Mouse (Mus musculus): Measurements from ENCODE around the gene Rsg1. TPM values are rescaled to one million over a fixed set of nuclear protein-coding genes. Genes with fewer than 3 reads are reported as not detected.

Rsg1 gene
- total and polyA plus RNA-seq, 2 experiments from 2014 or later = 1.3 TPM; not detected in 1

DNA sequence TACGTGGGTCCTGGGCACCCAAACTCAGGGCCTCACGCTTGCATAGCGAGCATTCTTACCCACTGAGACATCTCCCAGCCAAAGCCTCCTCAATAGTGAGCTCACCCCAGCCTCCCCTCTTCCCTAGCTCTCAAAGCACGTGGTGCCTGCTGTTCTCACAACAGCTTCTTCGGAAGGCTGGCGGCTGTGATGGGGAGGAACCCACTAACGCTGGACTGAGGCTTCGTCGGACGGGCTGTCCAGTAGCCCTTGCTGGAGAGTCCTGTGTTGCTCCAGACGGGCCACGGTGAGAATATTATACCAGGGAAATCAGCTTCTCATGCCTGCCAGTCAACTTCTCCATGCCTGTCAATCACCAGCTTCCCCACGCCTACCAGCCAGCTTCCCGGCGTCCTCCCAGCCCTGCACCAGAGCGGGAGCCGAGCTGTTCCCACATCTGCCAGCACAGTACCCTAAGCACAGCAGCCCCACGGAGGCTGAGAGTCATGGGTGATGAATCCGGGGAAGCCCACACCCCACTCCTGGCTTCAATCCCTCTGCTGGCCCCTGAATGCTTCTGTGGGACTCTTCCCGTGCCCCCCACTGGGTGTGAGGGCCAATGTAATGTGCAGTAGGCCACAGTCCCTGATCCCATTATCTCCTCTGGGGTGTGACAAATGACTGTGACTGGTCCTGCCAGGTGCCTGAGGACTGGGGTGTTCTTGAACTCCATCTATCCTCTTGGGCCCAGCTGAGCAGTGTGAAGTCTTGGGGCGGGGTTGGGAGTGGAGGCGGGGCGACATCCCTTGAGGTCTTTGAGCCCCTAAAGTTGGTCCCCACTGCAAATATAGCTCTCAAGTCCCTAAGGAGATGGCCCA lies 61.0 kb downstream of the Rsg1 start:
- Histone ChIP-seq H3K27ac (ENCODE audit: low read depth) (no peak overlapping the region), H3K4me3 (ENCODE audit: low read depth, low read length) (no peak overlapping the region), H3K36me3 (replicated peaks; ENCODE audit: control insufficient read depth, insufficient read depth, low read length) (no peaks in the 10 kb centered on the region), H3K4me1 (ENCODE audit: control insufficient read depth, insufficient read depth) (peaks cover 5% of the 10 kb centered on the region), H3K9me3 (replicated peaks; ENCODE audit: control insufficient read depth, low read length) (no peaks in the 10 kb centered on the region), H3K9ac (replicated peaks; ENCODE audit: low read depth, low read length) (no peak overlapping the region), H3K27me3 (ENCODE audit: control insufficient read depth, insufficient read depth, low read length) (no peaks in the 10 kb centered on the region), H3K4me2 (ENCODE audit: low read depth, low read length) (no peak overlapping the region)
- 44% methylated on average over 23 of the region's 23 CpGs for WGBS
- no peak for ATAC-seq (ENCODE audit: insufficient read depth, low read depth)
- TF ChIP-seq CTCF (IDR thresholded peaks at IDR 0.05; ENCODE audit: low read depth) (no peak), EP300 (IDR thresholded peaks at IDR 0.05; ENCODE audit: low read depth) (no peak)
- DNase-seq (ENCODE audit: low spot score) = no peak

Other genes with a start within 250 kb of the Rsg1 start
- gene Atp13a2, start 227.1 kb upstream of the Rsg1 start, total RNA-seq (2014; rRNA removed; ENCODE audit: low replicate concordance) = 45.8 and 47.7 TPM in 2 replicates
- 18.8 and 19.3 TPM in 2 replicates for gene Atp13a2, start 227.1 kb upstream of the Rsg1 start, polyA plus RNA-seq (2015; fragmentation: Nextera tagmentation; extraction: Ambion mirVana)
- 45.0 and 47.8 TPM in 2 replicates for gene Mfap2, start 203.5 kb upstream of the Rsg1 start, total RNA-seq (2014; rRNA removed; ENCODE audit: low replicate concordance)
- gene Mfap2, start 203.5 kb upstream of the Rsg1 start, polyA plus RNA-seq (2015; fragmentation: Nextera tagmentation; extraction: Ambion mirVana) = 114 and 129 TPM in 2 replicates
- gene Crocc, start 153.4 kb upstream of the Rsg1 start, total RNA-seq (2014; rRNA removed; ENCODE audit: low replicate concordance) = 4.6 and 4.9 TPM in 2 replicates
- gene Crocc, start 153.4 kb upstream of the Rsg1 start, polyA plus RNA-seq (2015; fragmentation: Nextera tagmentation; extraction: Ambion mirVana) = 1.8 and 2.1 TPM in 2 replicates
- 30.2 and 47.1 TPM in 2 replicates for gene Necap2, start 135.6 kb upstream of the Rsg1 start, total RNA-seq (2014; rRNA removed; ENCODE audit: low replicate concordance)
- 31.8 and 33.8 TPM in 2 replicates for gene Necap2, start 135.6 kb upstream of the Rsg1 start, polyA plus RNA-seq (2015; fragmentation: Nextera tagmentation; extraction: Ambion mirVana)
- gene Spata21, start 125.6 kb upstream of the Rsg1 start, total RNA-seq (2014; rRNA removed; ENCODE audit: low replicate concordance) = not detected in 2 replicates
- 0.04 TPM in 1 of 2 replicates, not detected in the other for gene Spata21, start 125.6 kb upstream of the Rsg1 start, polyA plus RNA-seq (2015; fragmentation: Nextera tagmentation; extraction: Ambion mirVana)
- gene Szrd1, start 74.2 kb upstream of the Rsg1 start, total RNA-seq (2014; rRNA removed; ENCODE audit: low replicate concordance) = 72.9 and 73.8 TPM in 2 replicates
- 18.5 and 19.4 TPM in 2 replicates for gene Szrd1, start 74.2 kb upstream of the Rsg1 start, polyA plus RNA-seq (2015; fragmentation: Nextera tagmentation; extraction: Ambion mirVana)
- gene Fbxo42, start 66.0 kb upstream of the Rsg1 start, total RNA-seq (2014; rRNA removed; ENCODE audit: low replicate concordance) = 8.2 and 9.5 TPM in 2 replicates
- gene Fbxo42, start 66.0 kb upstream of the Rsg1 start, polyA plus RNA-seq (2015; fragmentation: Nextera tagmentation; extraction: Ambion mirVana) = 9.0 and 9.1 TPM in 2 replicates
- 0.66 and 2.5 TPM in 2 replicates for gene Arhgef19, start 25.5 kb downstream of the Rsg1 start, total RNA-seq (2014; rRNA removed; ENCODE audit: low replicate concordance)
- gene Arhgef19, start 25.5 kb downstream of the Rsg1 start, polyA plus RNA-seq (2015; fragmentation: Nextera tagmentation; extraction: Ambion mirVana) = 1.5 and 1.6 TPM in 2 replicates
- 10.1 and 11.7 TPM in 2 replicates for gene Epha2, start 87.3 kb downstream of the Rsg1 start, total RNA-seq (2014; rRNA removed; ENCODE audit: low replicate concordance)
- gene Epha2, start 87.3 kb downstream of the Rsg1 start, polyA plus RNA-seq (2015; fragmentation: Nextera tagmentation; extraction: Ambion mirVana) = 1.4 TPM in 2 replicates
- gene Fam131c, start 154.3 kb downstream of the Rsg1 start, total RNA-seq (2014; rRNA removed; ENCODE audit: low replicate concordance) = 2.2 TPM in 1 of 2 replicates, not detected in the other
- 0.14 and 0.20 TPM in 2 replicates for gene Fam131c, start 154.3 kb downstream of the Rsg1 start, polyA plus RNA-seq (2015; fragmentation: Nextera tagmentation; extraction: Ambion mirVana)
- not detected in 2 replicates for gene Clcnka, start 184.8 kb downstream of the Rsg1 start, total RNA-seq (2014; rRNA removed; ENCODE audit: low replicate concordance)
- not detected in 2 replicates for gene Clcnka, start 184.8 kb downstream of the Rsg1 start, polyA plus RNA-seq (2015; fragmentation: Nextera tagmentation; extraction: Ambion mirVana)
- 0.23 and 0.65 TPM in 2 replicates for gene Clcnkb, start 202.1 kb downstream of the Rsg1 start, total RNA-seq (2014; rRNA removed; ENCODE audit: low replicate concordance)
- gene Clcnkb, start 202.1 kb downstream of the Rsg1 start, polyA plus RNA-seq (2015; fragmentation: Nextera tagmentation; extraction: Ambion mirVana) = 0.58 and 0.87 TPM in 2 replicates
- gene Hspb7, start 206.8 kb downstream of the Rsg1 start, total RNA-seq (2014; rRNA removed; ENCODE audit: low replicate concordance) = 556 and 673 TPM in 2 replicates
- 195 and 203 TPM in 2 replicates for gene Hspb7, start 206.8 kb downstream of the Rsg1 start, polyA plus RNA-seq (2015; fragmentation: Nextera tagmentation; extraction: Ambion mirVana)
- gene Srarp, start 222.1 kb downstream of the Rsg1 start, total RNA-seq (2014; rRNA removed; ENCODE audit: low replicate concordance) = not detected in 2 replicates
- not detected in 2 replicates for gene Srarp, start 222.1 kb downstream of the Rsg1 start, polyA plus RNA-seq (2015; fragmentation: Nextera tagmentation; extraction: Ambion mirVana)
- 28.1 and 32.7 TPM in 2 replicates for gene Zbtb17, start 230.7 kb downstream of the Rsg1 start, total RNA-seq (2014; rRNA removed; ENCODE audit: low replicate concordance)
- 16.2 and 18.1 TPM in 2 replicates for gene Zbtb17, start 230.7 kb downstream of the Rsg1 start, polyA plus RNA-seq (2015; fragmentation: Nextera tagmentation; extraction: Ambion mirVana)